Mouse (Mus musculus): ENCODE data around the gene Eomes.

DNA sequence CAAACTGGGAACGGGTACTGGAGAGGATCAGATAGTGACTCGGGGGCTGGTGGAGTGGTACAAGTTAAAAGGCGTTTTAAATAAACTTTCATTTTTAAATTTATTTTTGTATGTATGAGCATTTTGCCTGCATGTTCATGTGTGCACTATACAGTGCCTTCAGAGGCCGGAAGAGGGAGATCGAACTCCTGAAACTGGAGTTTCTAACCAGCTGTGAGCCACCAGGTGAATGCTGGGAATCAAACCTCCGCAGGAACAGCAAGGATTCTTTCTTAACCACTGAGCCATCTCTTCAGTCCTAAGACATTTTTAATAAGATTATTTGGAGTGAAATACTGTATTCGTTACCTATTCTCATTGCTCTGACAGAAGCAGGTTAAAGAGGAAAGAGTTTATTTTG is 20.0 kb downstream of the Eomes start:
- no peak for TF ChIP-seq CTCF (conservative IDR thresholded peaks at IDR 0.05 in 1 of 2, IDR thresholded peaks at IDR 0.05 in 1 of 2; ENCODE audit: low read depth in 2 of 2, low read length in 2 of 2)
- TF ChIP-seq POLR2A (IDR thresholded peaks at IDR 0.05; ENCODE audit: low read depth, low read length), result no peak

Data from CH12.LX (cell line).